Mouse (Mus musculus) hindbrain, embryonic 16.5 days (tissue): ENCODE measurements around the gene Clstn2. TPM values are rescaled to one million over a fixed set of nuclear protein-coding genes. Genes with fewer than 3 reads are reported as not detected.

Experiments
- ATAC-seq: fragments of 200-750 bp; cut with Nextera tagmentation; 2 replicates; pipeline ENCODE4 v1.8.0; 2017; ENCODE audit warnings: moderate TSS enrichment, moderate library complexity
- H3K27ac ChIP-seq: fragments of 300-500 bp; sonication (generic); 2 replicates; pipeline ENCODE4 v1.5.1; 2014; ENCODE audit warnings: low read depth, mild to moderate bottlenecking, control low read depth, low read length, moderate library complexity
- H3K27me3 ChIP-seq: fragments of 300-500 bp; sonication (generic); replicated peaks from 2 replicates; pipeline ENCODE4 v1.6.1; 2014; ENCODE audit warnings: low read length; ENCODE audit not compliant: control insufficient read depth, insufficient read depth
- H3K36me3 ChIP-seq: fragments of 300-500 bp; sonication (generic); 2 replicates; pipeline ENCODE4 v1.6.1; 2014; ENCODE audit warnings: mild to moderate bottlenecking, low read length, moderate library complexity, mixed read lengths; ENCODE audit not compliant: control insufficient read depth, insufficient read depth
- H3K4me1 ChIP-seq: fragments of 300-500 bp; sonication (generic); 2 replicates; pipeline ENCODE4 v1.6.1; 2014; ENCODE audit warnings: low read depth, low read length; ENCODE audit not compliant: control insufficient read depth, insufficient read depth
- H3K4me2 ChIP-seq: fragments of 300-500 bp; sonication (generic); 2 replicates; pipeline ENCODE4 v1.6.1; 2014; ENCODE audit warnings: mild to moderate bottlenecking, low read length, control low read depth, moderate library complexity
- H3K4me3 ChIP-seq: fragments of 300-500 bp; sonication (generic); 2 replicates; pipeline ENCODE4 v1.5.1; 2014; ENCODE audit warnings: mild to moderate bottlenecking, low read length, control low read depth, moderate library complexity
- H3K9ac ChIP-seq: fragments of 300-500 bp; sonication (generic); 2 replicates; pipeline ENCODE4 v1.6.1; 2014; ENCODE audit warnings: low read depth, mild to moderate bottlenecking, control low read depth, low read length, moderate library complexity
- H3K9me3 ChIP-seq: fragments of 300-500 bp; sonication (generic); 2 replicates; pipeline ENCODE4 v1.6.1; 2014; ENCODE audit warnings: mild to moderate bottlenecking, low read length, moderate library complexity; ENCODE audit not compliant: control insufficient read depth
- WGBS: fragments of 180-500 bp; shearing (Covaris S2); extraction: QIAGEN DNeasy Blood & Tissue Kit; methylation state at CpG from one replicate; pipeline ENCODE4 v1.1.7; 2014; 5-methylcytosine and 5-hydroxymethylcytosine counted together
- polyA plus RNA-seq: library from polyadenylated mRNA; unstranded; fragments of >200 nt; fragmentation: Nextera tagmentation; extraction: Ambion mirVana; gene quantifications from 2 replicates; pipeline ENCODE4 v1.2.1, GENCODE M21; 2015

Clstn2 gene
- polyA plus RNA-seq: 13.1 and 14.6 TPM in 2 replicates

- under 1% methylated on average over 64 of the region's 73 CpGs for WGBS
Observed at GRCm38 (mm10) chr9:98032573-98033272, at the start of gene Clstn2. TSS of gene Clstn2 (minus strand) at chr9:98033181.

GRCm38 (mm10) chr9:98067767-98068166, 34.8 kb upstream of the Clstn2 start:
- no peaks in the 10 kb centered on the region for H3K27me3 ChIP-seq
- no peak for ATAC-seq
- no peak overlapping the region for H3K4me3 ChIP-seq
- no peaks in the 10 kb centered on the region for H3K36me3 ChIP-seq
- 90% methylated on average over 5 of the region's 5 CpGs for WGBS
- H3K9ac ChIP-seq: no peak overlapping the region
- no peak overlapping the region for H3K27ac ChIP-seq
- H3K4me1 ChIP-seq: no peaks in the 10 kb centered on the region
- no peaks in the 10 kb centered on the region for H3K9me3 ChIP-seq
- no peak overlapping the region for H3K4me2 ChIP-seq

More at GRCm38 (mm10) chr9:98032573-98033272, at the start of gene Clstn2:
- ATAC-seq: peak; percentile 92
- no peaks in the 10 kb centered on the region for H3K9me3 ChIP-seq
- peak within 1 kb of the TSS; percentile 75 for H3K4me3 ChIP-seq
- peak within 1 kb of the TSS; percentile 83 for H3K9ac ChIP-seq
- no peaks in the 10 kb centered on the region for H3K27me3 ChIP-seq
- peaks cover 4% of the 10 kb centered on the region; the same call in 1 of the 2 replicates for H3K4me1 ChIP-seq
- peak within 1 kb of the TSS; percentile 82 for H3K4me2 ChIP-seq
- peak within 1 kb of the TSS; percentile 78 for H3K27ac ChIP-seq
- no peaks in the 10 kb centered on the region for H3K36me3 ChIP-seq

- no peak overlapping the region for H3K4me3 ChIP-seq
- no peaks in the 10 kb centered on the region for H3K4me1 ChIP-seq
- no peak overlapping the region for H3K9ac ChIP-seq
- H3K27me3 ChIP-seq: no peaks in the 10 kb centered on the region
- H3K9me3 ChIP-seq: no peaks in the 10 kb centered on the region
- no peaks in the 10 kb centered on the region for H3K36me3 ChIP-seq
- 92% methylated on average over 3 of the region's 3 CpGs for WGBS
- H3K27ac ChIP-seq: no peak overlapping the region
- no peak for ATAC-seq
- no peak overlapping the region for H3K4me2 ChIP-seq
Observed at GRCm38 (mm10) chr9:98061646-98062045, 28.7 kb upstream of the Clstn2 start.

GRCm38 (mm10) chr9:98057291-98057690, 24.3 kb upstream of the Clstn2 start:
- ATAC-seq: no peak
- Histone ChIP-seq H3K4me1 (no peaks in the 10 kb centered on the region), H3K9ac (no peak overlapping the region), H3K27ac (no peak overlapping the region), H3K4me3 (no peak overlapping the region), H3K27me3 (no peaks in the 10 kb centered on the region), H3K4me2 (no peak overlapping the region), H3K9me3 (no peaks in the 10 kb centered on the region), H3K36me3 (no peaks in the 10 kb centered on the region)
- 89% methylated on average over 2 of the region's 2 CpGs for WGBS

GRCm38 (mm10) chr9:98051343-98051742, 18.4 kb upstream of the Clstn2 start:
- Histone ChIP-seq H3K9ac (no peak overlapping the region), H3K4me1 (no peaks in the 10 kb centered on the region), H3K9me3 (no peaks in the 10 kb centered on the region), H3K27ac (no peak overlapping the region), H3K36me3 (no peaks in the 10 kb centered on the region), H3K4me2 (peak overlapping the region; percentile 25), H3K27me3 (no peaks in the 10 kb centered on the region), H3K4me3 (no peak overlapping the region)
- ATAC-seq: no peak
- 48% methylated on average over 12 of the region's 12 CpGs for whole genome bisulfite sequencing

- ATAC-seq: peak; percentile 88
- Histone ChIP-seq H3K27ac (peak overlapping the region; percentile 78), H3K4me2 (peak overlapping the region; percentile 82), H3K27me3 (no peaks in the 10 kb centered on the region), H3K36me3 (no peaks in the 10 kb centered on the region), H3K4me1 (peaks cover 4% of the 10 kb centered on the region; the same call in 1 of the 2 replicates), H3K9ac (peak overlapping the region; percentile 83), H3K9me3 (no peaks in the 10 kb centered on the region), H3K4me3 (peak overlapping the region; percentile 75)
- WGBS: under 1% methylated on average over 37 of the region's 38 CpGs
Observed at GRCm38 (mm10) chr9:98033273-98033855, 383 bp upstream of the Clstn2 start.

GRCm38 (mm10) chr9:98031898-98032572, 946 bp downstream of the Clstn2 start:
- H3K9me3 ChIP-seq: no peaks in the 10 kb centered on the region
- H3K27ac ChIP-seq: no peak overlapping the region
- H3K4me3 ChIP-seq: peak overlapping the region; percentile 75
- under 1% methylated on average over 31 of the region's 31 CpGs for WGBS
- H3K9ac ChIP-seq: peak overlapping the region; percentile 83
- no peaks in the 10 kb centered on the region for H3K27me3 ChIP-seq
- peaks cover 4% of the 10 kb centered on the region; the same call in 1 of the 2 replicates for H3K4me1 ChIP-seq
- peak overlapping the region; percentile 82 for H3K4me2 ChIP-seq
- no peaks in the 10 kb centered on the region for H3K36me3 ChIP-seq
- ATAC-seq: no peak; the same call in 1 of the 2 replicates

- no peaks in the 10 kb centered on the region for H3K27me3 ChIP-seq
- no peak overlapping the region for H3K9ac ChIP-seq
- peak overlapping the region; percentile 24 for H3K4me3 ChIP-seq
- no peak overlapping the region for H3K27ac ChIP-seq
- WGBS: 18% methylated on average over 2 of the region's 2 CpGs
- ATAC-seq: no peak
- no peaks in the 10 kb centered on the region for H3K9me3 ChIP-seq
- peaks cover 4% of the 10 kb centered on the region; the same call in 1 of the 2 replicates for H3K4me1 ChIP-seq
- H3K4me2 ChIP-seq: peak overlapping the region; percentile 47
- no peaks in the 10 kb centered on the region for H3K36me3 ChIP-seq
Observed at GRCm38 (mm10) chr9:98030715-98031114, 2.3 kb downstream of the Clstn2 start.

GRCm38 (mm10) chr9:98025548-98025947, 7.4 kb downstream of the Clstn2 start:
- Histone ChIP-seq H3K4me2 (no peak overlapping the region), H3K9me3 (no peaks in the 10 kb centered on the region), H3K4me3 (no peak overlapping the region), H3K27ac (no peak overlapping the region), H3K4me1 (no peaks in the 10 kb centered on the region), H3K9ac (no peak overlapping the region), H3K36me3 (no peaks in the 10 kb centered on the region), H3K27me3 (no peaks in the 10 kb centered on the region)
- no peak for ATAC-seq
- WGBS: 82% methylated on average over 3 of the region's 3 CpGs
